Mouse (Mus musculus): Measurements from ENCODE around the gene Klhl7.

GRCm38 (mm10) chr5:24164789-24165445 is 64.5 kb downstream of the Klhl7 start, which contains the start of gene Nupl2:
- TF ChIP-seq CTCF (conservative IDR thresholded peaks at IDR 0.05; ENCODE audit: low read length) (no peak), NANOG (IDR thresholded peaks at IDR 0.05; ENCODE audit: borderline replicate concordance, low read length) (no peak), POU5F1 (IDR thresholded peaks at IDR 0.05; ENCODE audit: borderline replicate concordance, low read length) (no peak)

Measured in E14TG2a.4 (cell line).